Mouse (Mus musculus): Measurements from ENCODE around the gene Aoc3.
"Not testable (repeated sequence)": the region's sequence is repeated elsewhere in the genome, so short reads cannot be mapped to it uniquely, and the experiment has no call there.

The Aoc3 gene

DNA sequence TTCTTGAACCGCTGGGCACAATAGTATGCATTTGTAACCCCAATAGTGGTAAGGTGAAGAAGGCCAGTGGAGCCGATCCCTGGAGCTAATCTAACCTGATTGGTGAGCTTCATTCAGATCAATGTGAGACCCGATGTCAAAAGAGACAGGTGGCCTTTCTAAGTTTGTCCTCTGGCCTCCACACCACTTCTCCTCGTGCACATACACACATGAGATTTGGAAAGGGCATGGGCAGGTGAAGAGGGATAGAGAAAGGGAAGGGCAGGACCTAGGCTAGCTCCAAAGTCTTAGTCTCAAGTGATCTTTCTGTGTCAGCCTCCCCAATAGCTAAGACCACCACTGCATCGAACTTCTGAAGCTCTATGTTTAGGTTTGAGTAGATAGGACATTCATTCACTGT lies 39.7 kb downstream of the Aoc3 start:
- no peak for DNase-seq (ENCODE audit: low spot score in 2 of 2)

DNA sequence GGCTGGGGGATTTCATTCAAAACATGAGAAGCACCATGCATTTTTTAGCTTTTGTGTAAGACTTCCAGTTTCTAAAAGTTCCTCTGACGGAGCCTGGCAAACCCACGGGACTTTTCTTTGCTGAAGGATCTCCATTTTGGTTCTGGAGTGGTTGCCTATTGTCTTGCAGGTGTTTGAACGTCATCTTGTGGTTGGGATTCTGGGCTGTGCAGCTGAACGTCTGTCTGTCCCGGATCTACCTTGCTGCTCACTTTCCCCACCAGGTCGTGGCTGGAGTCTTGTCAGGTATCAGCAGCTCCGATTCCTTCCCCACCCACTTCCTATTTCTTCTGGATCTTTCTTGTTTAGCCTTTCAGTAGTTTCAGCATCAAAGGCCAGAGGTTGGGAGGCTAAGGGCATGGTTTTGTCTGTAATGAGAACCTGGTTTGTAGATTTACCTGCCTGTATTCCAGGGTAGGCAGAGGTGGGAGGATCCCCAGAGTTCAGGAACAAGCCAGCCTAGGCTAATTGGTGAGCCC lies 44.1 kb downstream of the Aoc3 start:
- no peak for DNase-seq (ENCODE audit: low spot score in 2 of 2)

DNA sequence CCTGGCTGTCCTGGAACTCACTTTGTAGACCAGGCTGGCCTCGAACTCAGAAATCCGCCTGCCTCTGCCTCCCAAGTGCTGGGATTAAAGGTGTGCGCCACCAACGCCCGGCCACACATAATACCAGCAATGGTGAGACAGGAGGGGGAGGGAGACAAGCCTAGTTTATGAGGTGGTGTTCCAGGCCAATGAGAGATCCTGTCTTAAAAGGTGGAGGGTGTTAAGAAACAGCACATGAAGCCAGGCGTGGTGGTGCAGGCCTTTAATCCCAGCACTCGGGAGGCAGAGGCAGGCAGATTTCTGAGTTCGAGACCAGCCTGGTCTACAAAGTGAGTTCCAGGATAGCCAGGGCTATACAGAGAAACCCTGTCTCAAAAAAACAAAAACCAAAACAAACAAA lies 47.8 kb downstream of the Aoc3 start:
- DNase-seq (ENCODE audit: low spot score in 2 of 2): not testable (repeated sequence)

DNA sequence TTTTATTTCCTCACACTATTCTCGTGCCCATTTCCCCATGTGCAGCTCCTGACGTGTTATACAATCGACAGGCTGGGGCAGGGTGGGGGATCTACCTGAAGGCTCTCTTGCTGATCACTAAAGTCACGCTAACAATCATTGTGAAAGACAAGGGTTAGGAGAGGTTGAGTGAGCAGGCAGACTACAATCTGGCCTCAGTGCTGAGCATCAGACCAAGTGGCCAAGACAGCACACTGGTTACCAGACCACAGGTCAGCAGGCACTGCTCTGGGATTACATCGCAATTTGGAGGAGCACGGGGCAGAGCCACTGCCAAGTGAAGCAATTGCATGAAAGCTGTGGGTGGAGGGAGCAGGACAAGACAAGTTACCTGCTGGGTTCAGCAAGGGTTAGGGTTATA lies 48.5 kb downstream of the Aoc3 start:
- no peak for DNase-seq (ENCODE audit: low spot score in 2 of 2)

DNA sequence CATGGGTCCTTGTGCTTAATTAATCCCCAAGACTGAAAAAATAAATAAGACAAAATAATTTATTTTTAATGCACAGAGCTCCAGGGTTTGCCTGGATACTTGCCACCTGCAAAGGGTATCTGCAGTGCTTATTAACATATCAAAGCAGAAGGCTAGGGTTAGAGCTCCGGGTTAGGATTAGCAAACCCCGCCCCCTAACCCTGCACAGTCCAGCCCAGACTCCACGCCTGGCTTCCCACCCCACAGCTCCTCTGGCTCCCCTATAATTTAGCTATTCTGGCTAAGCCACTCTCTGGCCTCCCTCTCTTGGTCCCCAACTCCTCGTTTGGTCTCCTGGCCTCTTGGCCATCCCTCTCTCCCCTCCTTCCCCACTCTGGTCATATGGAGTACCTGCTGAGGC lies 51.4 kb downstream of the Aoc3 start:
- DNase-seq (ENCODE audit: low spot score in 2 of 2): no peak
